Mouse (Mus musculus) neural tube, postnatal 0 days (tissue): ENCODE data around the gene Naa38. TPM values are rescaled to one million over a fixed set of nuclear protein-coding genes. Genes with fewer than 3 reads are reported as not detected.

Experiments used
- polyA plus RNA-seq: library from polyadenylated mRNA; unstranded; fragments of >200 nt; fragmentation: Nextera tagmentation; extraction: Ambion mirVana; gene quantifications from 2 replicates; pipeline ENCODE4 v1.2.1, GENCODE M21; 2015

Gene Naa38
- 189 and 200 TPM in 2 replicates for polyA plus RNA-seq

GRCm38 (mm10) chr11:69395235-69395633, at the start of gene Naa38, which contains the start of gene Cyb5d1:
TSS of gene Naa38 (plus strand) at chr11:69395487.
TSS of gene Cyb5d1 (minus strand) at chr11:69395631.

DNA sequence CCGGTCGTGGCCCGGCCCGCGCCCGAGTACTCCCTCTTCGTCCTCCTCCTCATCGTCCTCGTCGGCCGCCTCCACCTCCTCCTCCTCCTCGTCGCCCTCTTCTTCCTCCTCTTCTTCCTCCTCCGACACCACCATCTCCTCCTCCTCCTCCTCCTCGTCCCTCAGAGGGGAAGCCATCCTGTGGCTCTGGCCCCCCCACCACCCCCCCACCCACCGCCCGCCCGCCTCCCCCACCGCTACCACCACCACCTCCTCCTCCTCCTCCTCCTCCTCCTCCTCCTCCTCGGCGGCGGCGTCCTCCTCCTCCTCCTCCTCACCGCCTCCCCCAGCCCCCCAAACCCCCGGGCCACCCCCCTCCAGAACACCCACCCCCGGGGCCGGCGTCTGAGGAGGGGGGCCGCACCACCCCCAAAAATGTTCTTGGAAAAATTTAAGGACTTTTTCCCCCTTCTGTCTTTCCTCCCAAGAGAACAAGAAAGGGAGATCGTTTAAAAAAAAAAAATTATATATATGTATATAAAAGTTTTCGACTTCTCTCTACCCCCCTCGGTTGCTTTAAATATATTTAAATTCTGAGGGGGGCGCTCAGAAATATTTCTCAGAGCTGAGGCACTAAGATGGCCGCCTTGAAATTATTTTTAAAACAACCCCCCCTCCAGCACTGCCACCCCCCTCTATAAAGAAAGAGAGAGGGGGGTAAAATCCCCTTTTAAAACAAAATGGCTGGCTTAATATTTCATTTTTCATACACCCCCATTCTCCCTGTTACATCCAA, 25.9 kb upstream of the Naa38 start, which contains the start of gene Chd3:
Chd3 (minus strand) TSS at position 192 of the 775 bp plus-strand sequence.

GRCm38 (mm10) chr11:69398059-69398458, 2.8 kb downstream of the Naa38 start, which contains the start of gene Tmem88:
TSS of gene Tmem88 (minus strand) at chr11:69398234.

DNA sequence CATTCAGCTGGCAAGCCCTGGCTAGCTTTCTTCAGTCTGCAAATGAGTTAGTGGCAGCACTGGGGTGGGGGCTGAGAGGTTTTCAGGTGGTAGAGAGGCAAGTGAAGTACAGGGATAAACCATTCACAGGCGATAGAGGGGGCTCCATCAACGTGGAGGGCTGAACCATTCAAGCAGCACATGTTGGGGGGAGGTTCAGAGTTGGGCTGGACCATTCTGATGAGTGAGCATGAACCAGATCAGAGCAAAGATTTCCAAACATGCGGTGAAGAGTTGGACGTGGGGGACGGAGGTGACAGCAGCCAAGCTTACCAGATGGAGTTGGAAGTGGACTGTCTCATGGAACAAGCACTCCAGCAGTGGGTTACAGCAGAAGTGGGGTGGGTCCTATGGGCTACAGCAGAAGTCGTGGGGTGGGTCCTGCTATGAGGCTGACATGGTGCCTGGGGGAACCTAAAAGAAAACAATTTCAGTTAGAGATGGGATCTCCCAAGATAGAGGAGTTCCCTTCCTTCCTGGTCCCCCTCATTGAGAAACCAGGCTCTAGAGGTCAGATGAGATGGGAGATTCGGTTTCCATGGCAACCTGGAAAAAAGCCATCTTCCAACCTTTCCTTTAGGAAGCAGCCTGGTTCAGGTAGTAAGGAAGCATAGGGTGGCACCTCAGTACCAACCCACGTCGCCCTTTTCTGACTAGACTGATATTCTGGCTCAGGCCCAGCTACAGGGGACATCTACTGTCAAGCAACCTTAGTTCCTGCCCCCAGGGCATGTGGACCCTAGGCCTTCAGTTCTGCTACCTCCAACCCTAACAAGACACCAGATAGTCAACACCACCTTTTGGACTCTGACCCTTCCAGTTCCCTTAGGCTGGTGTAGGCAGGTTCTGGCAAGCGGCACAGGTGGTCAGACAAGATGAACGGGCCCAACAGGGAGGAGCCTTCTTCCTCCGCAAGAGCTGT, 18.2 kb downstream of the Naa38 start, which contains the start of gene Kdm6b:
Kdm6b (minus strand) TSS at position 455 of the 961 bp plus-strand sequence.

Other genes with a start within 250 kb of the Naa38 start
- 1.4 and 2.0 TPM in 2 replicates for gene Alox12b, start 238.5 kb upstream of the Naa38 start, polyA plus RNA-seq
- 2.5 and 3.2 TPM in 2 replicates for gene Alox8, start 197.6 kb upstream of the Naa38 start, polyA plus RNA-seq
- gene Gucy2e, start 158.5 kb upstream of the Naa38 start, polyA plus RNA-seq = 0.53 and 0.88 TPM in 2 replicates
- 8.1 and 10.7 TPM in 2 replicates for gene Cntrob, start 71.7 kb upstream of the Naa38 start, polyA plus RNA-seq
- gene Trappc1, start 71.5 kb upstream of the Naa38 start, polyA plus RNA-seq = 174 and 181 TPM in 2 replicates
- gene Kcnab3, start 69.2 kb upstream of the Naa38 start, polyA plus RNA-seq = 7.3 and 8.1 TPM in 2 replicates
- gene Rnf227, start 55.0 kb upstream of the Naa38 start, polyA plus RNA-seq = 252 and 273 TPM in 2 replicates
- 49.9 and 63.9 TPM in 2 replicates for gene Chd3, start 26.1 kb upstream of the Naa38 start, polyA plus RNA-seq
- gene Cyb5d1, start 144 bp downstream of the Naa38 start, polyA plus RNA-seq = 18.6 and 21.2 TPM in 2 replicates
- 6.9 and 9.2 TPM in 2 replicates for gene Tmem88, start 2.7 kb downstream of the Naa38 start, polyA plus RNA-seq
- gene Kdm6b, start 18.2 kb downstream of the Naa38 start, polyA plus RNA-seq = 21.5 and 23.6 TPM in 2 replicates
- gene Dnah2, start 153.6 kb downstream of the Naa38 start, polyA plus RNA-seq = 2.8 and 4.7 TPM in 2 replicates
- 132 and 148 TPM in 2 replicates for gene Efnb3, start 164.7 kb downstream of the Naa38 start, polyA plus RNA-seq
- gene Wrap53, start 184.8 kb downstream of the Naa38 start, polyA plus RNA-seq = 12.1 and 13.1 TPM in 2 replicates
- gene Trp53, start 184.9 kb downstream of the Naa38 start, polyA plus RNA-seq = 31.4 and 33.8 TPM in 2 replicates
- gene Atp1b2, start 210.5 kb downstream of the Naa38 start, polyA plus RNA-seq = 226 and 228 TPM in 2 replicates
- not detected in 2 replicates for gene Shbg, start 222.4 kb downstream of the Naa38 start, polyA plus RNA-seq
- gene Sat2, start 226.5 kb downstream of the Naa38 start, polyA plus RNA-seq = 29.9 and 31.5 TPM in 2 replicates
- 29.7 and 32.1 TPM in 2 replicates for gene Fxr2, start 237.5 kb downstream of the Naa38 start, polyA plus RNA-seq